Mouse (Mus musculus) granulocyte monocyte progenitor cell, adult 5-6 weeks (primary cell): ENCODE measurements around the gene Aldh1a7. TPM values are rescaled to one million over a fixed set of nuclear protein-coding genes. Genes with fewer than 3 reads are reported as not detected.
A peak's percentile ranks its signal among the peaks of the same experiment; 100 is the strongest.
"Not testable (repeated sequence)": the region's sequence is repeated elsewhere in the genome, so short reads cannot be mapped to it uniquely, and the experiment has no call there.

Source experiments
- ATAC-seq: replicated peaks from 2 replicates; pipeline ENCODE4 v1.8.0; 2016; ENCODE audit warnings: mild to moderate bottlenecking, moderate TSS enrichment, inconsistent platforms; ENCODE audit not compliant: poor library complexity, severe bottlenecking
- total RNA-seq, 2 experiments: library from RNA; stranded (forward) in 1 of 2; stranded (reverse) in 1 of 2; fragments of 200-712, 200-1000 nt in 1 of 2; fragments of >200 nt in 1 of 2; fragmentation: Nextera tagmentation in 1 of 2; gene quantifications; 2 replicates each; pipeline ENCODE4 v1.2.3; 2014 to 2017

Aldh1a7 gene
- total RNA-seq (2014; fragmentation: Nextera tagmentation) = not detected in 2 replicates
- total RNA-seq (2017) = 0.39 TPM in 1 of 2 replicates, not detected in the other

- ATAC-seq = peak; percentile 78
These were observed at the start of gene Aldh1a7 for GRCm38 (mm10) chr19:20727381-20727780. Gene Aldh1a7, minus strand, starts transcription at chr19:20727562.

DNA sequence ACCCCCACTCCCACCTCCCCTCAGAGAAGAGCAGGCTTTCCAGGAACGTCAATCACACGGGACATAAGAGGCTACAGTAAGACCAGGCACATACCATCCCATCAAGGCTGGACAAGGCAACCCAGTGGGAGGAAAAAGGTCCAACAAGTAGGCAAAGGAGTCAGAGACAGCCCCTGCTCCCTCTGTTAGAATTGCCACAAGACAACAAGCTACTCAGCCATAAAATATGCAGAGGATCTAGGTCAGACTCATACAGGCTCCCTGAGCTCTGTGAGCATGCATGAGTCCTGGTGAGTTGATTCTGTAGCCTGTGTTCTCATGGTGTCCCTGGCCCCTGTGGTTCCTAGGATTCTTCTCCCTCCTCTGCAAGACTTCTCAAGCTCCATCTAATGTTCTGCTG lies 48.3 kb upstream of the Aldh1a7 start:
- no peak for ATAC-seq

DNA sequence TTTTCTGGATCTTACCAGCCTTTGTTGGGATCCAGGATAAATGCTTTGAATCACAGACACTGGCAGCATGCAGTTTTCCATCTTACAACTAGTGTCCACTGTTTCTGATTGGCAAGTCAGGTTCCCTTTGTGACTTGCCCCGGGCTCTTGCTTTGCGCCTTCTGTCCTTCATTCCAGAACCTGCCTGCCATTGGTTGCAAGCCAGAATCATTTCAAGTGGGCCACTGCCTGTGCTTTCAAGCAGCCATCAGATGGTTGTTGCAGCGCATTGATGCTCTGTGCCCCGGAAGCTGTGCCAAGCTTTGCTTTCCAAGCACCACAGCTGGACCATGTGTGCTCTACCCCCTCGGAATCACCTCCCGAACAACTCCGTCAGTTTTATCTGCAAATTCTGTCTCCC lies 46.6 kb upstream of the Aldh1a7 start:
- ATAC-seq = no peak

DNA sequence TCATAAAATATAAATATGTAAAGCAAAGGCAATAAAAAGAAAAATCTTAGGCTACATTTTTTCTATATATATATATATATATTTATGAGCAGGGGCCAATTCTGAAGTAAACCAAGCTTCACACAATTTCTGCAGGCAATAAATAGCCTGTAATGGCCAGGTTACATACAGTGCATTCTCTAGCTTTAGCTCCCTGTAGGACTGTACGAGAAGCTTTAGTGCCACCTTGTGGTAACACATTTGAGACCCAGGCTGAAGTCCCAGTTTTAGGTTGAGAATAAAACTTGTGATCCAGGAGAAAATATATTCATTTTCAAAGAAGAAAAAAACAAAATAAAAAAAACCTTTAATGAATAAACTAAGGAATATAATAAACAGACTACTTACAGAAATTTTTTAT lies 36.9 kb upstream of the Aldh1a7 start:
- 0 out of 2 replicates have a peak, but pooled peaks have one; percentile 35 for ATAC-seq

DNA sequence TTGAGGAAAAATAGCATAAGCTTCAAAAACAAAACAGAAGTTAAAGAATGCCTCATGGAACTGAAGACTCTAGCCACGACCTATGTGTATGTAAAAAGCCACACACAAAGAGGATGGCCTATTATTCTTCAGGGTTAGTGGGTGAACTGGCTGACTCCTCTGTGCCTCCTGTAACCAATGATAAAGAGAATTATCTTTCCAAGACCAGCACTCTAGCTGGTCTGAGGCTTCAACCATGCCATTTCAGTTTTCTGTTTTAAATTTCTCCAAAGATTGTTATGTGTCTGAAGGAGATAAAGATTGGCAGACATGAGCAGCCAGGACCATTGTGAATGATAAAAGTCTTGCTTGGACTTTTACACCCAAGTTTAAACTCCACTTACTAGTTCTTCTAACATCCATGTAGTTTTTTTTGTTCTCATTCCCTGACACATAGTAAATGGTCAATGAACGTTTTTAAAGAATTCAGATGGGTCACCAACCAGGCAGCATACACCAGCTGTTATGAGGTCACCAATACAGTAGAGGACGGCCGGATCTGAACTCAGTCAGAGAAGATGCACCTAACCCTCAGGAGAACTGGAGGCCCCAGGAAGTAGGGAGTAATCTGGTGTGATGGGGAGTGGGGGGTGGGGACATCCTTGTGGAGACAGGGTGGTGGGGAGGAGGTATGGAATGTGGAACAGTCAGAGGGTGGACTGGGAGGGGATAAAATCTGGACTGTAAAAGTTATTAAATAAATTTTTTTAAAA lies 34.5 kb upstream of the Aldh1a7 start:
- no peak for ATAC-seq

DNA sequence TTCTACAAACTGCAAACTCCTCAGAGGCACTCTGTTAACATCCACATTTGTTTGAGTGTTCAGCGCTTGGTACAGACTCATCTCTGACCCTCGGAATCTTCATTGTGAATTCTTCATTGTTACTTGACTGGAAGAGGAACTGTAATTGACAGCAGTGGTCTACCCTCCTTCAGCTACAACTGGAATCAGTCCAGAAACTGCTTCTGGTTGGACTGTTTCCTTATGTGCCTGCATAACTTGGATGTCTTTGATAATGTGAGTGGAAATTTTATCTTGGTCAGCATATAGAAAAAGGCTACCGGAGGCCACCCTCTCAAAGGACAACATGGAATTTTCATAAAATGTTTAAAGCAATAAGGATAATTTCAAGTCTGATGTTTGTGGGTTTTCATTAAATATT lies 33.8 kb upstream of the Aldh1a7 start:
- no peak for ATAC-seq

- ATAC-seq = no peak
These were observed 17.3 kb upstream of the Aldh1a7 start for GRCm38 (mm10) chr19:20744630-20745029.

GRCm38 (mm10) chr19:20728278-20728677 lies 916 bp upstream of the Aldh1a7 start:
- ATAC-seq = no peak

- ATAC-seq = no peak
These were observed 4.4 kb downstream of the Aldh1a7 start for GRCm38 (mm10) chr19:20722913-20723312.

GRCm38 (mm10) chr19:20720298-20720697 lies 7.1 kb downstream of the Aldh1a7 start:
- ATAC-seq = no peak

GRCm38 (mm10) chr19:20715617-20716016 lies 11.7 kb downstream of the Aldh1a7 start:
- ATAC-seq = no peak

GRCm38 (mm10) chr19:20715093-20715492 lies 12.3 kb downstream of the Aldh1a7 start:
- ATAC-seq = no peak

DNA sequence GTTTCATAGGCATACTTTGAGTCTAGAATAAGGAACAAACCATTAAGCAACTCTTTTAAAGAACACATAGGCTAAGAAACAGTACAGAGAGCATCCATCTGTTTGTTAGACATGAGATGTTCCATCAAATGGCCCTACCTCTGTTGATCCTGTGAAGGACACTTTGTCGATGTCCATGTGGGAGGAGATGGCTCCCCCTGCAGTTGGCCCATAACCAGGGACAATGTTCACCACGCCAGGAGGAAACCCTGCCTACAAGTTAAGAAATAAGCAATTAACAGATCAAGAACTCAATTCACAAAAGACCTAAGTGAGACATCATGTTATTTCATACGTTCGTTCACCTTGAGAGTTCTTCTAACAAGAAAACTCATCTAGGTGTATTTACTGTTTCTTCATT lies 12.8 kb downstream of the Aldh1a7 start:
- ATAC-seq = no peak

DNA sequence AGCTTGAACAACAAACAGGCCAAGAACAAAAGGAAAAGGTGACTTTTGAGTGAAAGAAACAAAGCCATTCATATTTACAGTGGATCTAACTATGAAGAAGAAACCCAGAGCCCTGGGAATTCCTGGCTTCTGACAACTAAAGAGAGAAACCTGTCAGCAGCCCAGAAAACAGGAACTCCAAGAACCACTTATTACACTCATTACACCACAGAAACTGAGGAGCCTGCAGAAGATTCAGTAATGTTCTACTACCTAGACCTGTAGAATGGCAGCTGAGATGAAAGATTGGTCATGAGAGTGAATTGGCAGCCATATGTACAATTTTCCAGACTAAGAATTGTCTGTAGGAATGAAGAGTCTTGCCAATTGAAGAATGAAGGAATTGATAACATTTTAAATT lies 20.2 kb downstream of the Aldh1a7 start:
- no peak; the same call in 1 of the 2 replicates for ATAC-seq

DNA sequence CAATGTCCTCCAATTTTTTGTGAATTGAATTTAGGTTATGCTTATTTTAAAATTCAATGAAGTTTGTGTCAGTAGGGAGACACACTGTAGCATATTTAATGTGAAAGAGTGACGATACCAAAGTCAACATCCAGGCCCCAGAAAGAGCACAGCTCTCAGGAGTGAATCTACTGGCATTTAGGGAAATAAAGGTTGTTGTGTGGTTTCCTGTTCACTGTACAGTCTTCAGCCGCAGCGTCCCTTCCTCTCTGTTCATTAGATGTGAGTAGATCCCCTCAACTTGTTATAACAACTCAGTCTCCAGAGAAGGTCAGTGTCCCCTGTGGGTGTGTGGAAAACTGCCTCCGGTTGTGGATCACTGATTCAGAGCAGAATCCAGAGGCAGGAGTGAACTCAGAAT lies 20.6 kb downstream of the Aldh1a7 start:
- ATAC-seq = peak; percentile 44; the same call in 1 of the 2 replicates

GRCm38 (mm10) chr19:20702074-20702473 lies 25.3 kb downstream of the Aldh1a7 start:
- ATAC-seq = no peak

DNA sequence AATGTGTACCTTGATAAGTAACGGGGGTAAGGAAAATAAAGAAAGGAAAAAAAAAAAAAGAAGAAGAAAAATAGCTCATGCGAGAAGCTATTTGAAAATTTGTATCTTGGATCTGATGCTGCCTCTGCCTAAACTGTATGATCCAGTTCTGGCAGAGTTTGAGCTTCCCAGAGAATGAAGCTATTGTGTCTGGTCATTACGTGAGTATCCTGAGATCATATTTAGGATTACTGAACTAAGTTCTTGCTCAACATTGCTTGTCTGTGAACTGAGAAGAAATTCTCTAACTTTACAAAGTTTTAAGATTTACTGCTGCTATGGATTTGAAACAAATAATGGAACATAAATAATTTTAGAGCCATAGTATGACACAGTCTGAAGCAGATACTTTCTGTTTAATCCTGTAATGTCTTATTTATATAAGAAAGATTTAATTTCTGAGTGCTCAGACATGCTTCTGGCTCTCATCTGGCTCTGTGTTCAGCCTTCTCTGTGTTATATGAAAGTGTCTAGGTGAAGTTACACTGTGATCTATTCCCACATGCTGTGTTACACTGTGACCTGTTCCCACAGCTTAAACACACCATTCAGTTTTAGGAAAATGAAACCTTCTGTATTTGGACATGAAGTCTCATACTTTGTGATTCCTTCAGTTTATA lies 49.5 kb downstream of the Aldh1a7 start:
- ATAC-seq = no peak

- no peak for ATAC-seq
These were observed 73.1 kb downstream of the Aldh1a7 start for GRCm38 (mm10) chr19:20654141-20654873.

DNA sequence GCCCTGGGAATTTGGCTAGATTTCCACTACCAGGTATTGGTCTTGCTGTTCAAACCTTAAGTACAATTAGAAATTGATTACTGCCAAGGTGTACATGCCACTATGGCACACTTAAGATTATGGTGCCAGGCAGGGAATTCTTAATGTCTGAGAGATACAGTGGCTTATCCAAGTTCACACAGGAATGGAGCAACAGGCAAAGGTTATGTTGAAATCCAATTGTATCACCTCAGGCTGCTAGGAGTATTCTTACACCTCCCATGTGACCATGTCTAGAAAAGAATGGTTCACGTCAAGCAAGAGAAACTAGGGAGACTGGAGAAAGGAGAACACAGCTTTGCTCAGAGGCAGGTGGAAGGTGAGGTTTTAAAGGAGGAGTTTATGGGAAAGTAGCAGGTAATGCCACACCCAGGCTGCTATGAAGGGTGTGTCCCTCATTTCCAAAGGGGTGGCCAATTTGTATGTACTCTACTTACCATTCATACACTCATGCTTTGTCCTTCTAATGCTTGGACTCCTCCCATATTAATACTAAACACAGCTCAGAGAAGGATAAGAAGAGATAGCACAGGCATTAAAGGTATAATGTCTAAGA lies 74.2 kb downstream of the Aldh1a7 start:
- ATAC-seq = no peak

DNA sequence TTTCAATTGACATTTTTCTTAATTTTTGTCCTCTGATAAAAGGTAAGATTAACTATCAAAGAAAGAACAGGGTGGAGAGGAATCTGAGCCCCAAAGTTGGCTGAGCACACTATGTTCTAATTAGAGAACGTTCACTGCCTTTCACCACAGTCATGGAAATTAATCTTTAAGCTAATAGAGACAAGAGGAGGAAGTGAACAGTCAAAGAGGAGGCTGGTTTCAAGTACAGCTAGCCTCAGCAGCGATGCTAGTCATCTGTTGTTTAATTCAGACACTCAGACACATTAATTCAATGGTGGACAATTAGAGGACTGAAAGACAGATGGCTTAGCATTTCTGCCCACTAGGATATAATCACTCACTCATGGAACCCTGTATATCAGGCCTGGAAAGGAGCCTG lies 77.4 kb downstream of the Aldh1a7 start:
- ATAC-seq = no peak

- ATAC-seq = not testable (repeated sequence)
These were observed 79.9 kb downstream of the Aldh1a7 start for GRCm38 (mm10) chr19:20647496-20647895.
